Mouse (Mus musculus) spleen, adult 12 weeks (tissue): ENCODE measurements around the gene Unc13a.
"Not testable (repeated sequence)": the region's sequence is repeated elsewhere in the genome, so short reads cannot be mapped to it uniquely, and the experiment has no call there.

Experiments
- DNase-seq: peaks from one replicate; pipeline ENCODE4 v3.0.0; 2022; ENCODE audit warnings: low spot score

Unc13a gene

DNA sequence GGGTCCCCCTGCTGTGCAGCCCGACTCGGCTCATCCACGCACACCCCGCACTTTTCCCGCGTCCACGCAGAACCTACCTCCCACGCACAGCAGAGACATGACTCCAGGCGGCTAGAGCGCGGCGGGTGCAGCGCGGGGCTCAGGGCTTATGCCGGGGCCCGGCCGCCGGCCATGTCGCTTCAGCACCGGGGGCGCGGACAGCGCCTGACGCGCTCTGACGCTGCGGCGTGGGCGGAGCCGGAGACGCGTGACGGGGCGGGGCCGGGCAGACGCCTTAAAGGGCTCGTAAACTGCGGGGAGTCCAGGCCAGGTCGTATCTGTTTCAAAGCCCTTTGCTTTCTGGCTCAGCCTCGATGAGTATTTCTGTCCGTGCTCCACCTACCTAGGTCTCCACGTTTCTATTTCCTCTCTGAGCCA lies at the start of gene Unc13a:
Unc13a (minus strand) TSS at position 209 of the 417 bp plus-strand sequence.
- DNase-seq = peak; percentile 84

DNA sequence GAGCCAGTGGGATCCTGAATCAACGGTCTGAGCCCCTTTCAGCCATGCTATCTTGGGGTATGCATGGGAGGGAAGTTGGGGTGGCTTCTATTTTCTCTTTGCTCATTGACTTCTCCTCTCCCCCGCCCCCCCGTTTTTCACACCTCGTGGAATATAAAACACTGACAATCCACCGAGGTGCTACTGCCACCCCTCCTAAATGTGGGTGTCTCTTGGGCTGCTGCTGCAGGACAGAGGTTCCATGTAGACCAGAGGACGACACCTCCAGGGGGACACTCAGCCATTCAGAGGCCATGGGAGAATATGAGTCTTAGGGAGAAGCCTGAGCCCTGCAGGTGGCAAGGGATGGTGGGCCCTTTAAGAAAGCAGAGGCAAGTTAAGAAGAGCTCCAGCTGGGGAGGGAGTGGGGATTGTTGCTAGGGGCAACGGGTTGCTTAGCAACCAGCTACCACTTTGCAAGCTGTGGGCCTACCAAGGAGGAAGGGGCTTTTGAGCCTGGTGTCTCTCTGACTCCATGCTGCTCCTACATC lies 48.4 kb upstream of the Unc13a start:
- DNase-seq = no peak

- DNase-seq = peak; percentile 65
Measured at GRCm38 (mm10) chr8:71719218-71719617, 47.7 kb upstream of the Unc13a start.

- no peak for DNase-seq
Measured at GRCm38 (mm10) chr8:71718252-71718651, 46.7 kb upstream of the Unc13a start.

DNA sequence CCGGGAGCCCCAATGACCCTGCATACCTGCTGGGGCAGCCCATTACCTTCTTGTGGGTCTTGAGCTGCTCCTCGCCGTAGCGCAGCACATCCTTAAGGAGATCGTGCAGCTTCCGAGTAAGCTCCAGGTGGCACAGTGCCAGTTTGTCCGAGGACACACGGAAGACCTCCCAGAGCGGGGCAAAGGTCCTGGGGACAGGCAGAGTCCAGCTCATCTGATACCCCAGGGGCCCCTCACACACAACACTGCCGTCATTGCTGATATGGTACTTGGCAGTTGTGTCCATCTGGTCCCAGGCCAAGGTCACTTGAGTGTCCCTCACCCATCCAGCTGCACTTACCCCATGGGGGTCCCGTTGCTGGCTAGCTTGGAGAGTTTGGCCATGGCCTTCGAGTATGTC lies 45.5 kb upstream of the Unc13a start:
- DNase-seq = no peak

DNA sequence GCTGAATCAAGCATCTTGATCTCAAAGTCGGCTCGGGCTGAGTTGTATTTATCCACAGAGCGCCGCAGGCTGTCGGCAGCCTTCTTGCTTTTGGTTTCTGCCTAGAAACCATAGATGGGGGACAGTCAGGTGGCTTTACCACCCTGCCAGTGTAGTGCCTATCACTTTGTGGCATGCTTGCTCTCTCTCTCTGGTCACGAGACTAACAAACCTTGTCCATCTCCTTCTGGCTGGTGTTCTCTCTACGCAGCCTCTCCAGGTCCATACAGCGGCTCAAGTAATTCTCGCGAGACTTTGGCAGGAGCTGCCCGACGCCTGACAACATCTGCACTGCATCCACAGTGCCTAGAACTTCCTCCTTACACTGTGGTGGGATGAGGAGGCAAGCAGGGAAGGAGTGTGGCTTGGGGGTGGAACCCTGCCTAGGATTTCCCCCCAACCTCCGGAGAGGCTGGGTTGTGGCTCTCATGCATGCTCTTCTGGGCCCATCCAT lies 45.0 kb upstream of the Unc13a start:
- DNase-seq = no peak

- no peak for DNase-seq
Measured at GRCm38 (mm10) chr8:71715531-71715930, 44.0 kb upstream of the Unc13a start.

GRCm38 (mm10) chr8:71711574-71711973 lies 40.0 kb upstream of the Unc13a start:
- DNase-seq = no peak

DNA sequence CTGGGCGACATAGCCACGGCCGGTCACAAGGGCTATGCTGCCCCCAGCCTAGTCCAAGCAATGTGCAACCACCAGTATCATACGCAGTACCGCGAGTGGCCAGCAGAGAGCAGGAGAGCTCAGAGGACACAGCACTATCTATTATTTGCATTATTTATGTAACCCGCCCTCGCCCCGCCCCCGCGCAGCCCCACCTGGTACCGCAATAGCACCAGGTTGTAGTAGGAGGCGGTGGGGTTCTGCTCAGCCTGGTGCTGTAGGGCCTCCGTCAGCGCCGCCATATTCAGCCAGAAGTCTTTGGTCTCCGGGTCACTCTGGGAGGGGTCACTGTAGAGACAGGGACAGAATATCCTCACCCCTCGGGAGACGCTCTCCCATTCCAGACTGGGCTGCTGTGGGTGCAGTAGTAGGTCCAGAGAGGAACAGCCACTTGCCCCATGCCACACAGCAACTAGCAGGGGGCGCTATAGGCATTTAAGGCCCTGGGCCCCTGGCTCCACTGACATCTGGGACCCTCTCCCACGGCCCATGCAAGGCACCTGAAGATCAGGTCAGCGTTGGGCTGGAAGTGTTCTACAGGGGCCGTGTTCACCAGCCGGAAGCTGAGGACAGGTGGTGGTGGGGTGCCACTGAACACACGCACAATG lies 38.4 kb upstream of the Unc13a start:
- peak; percentile 72 for DNase-seq

- DNase-seq = no peak
Measured at GRCm38 (mm10) chr8:71709134-71709799, 37.7 kb upstream of the Unc13a start.

- peak; percentile 65 for DNase-seq
Measured at GRCm38 (mm10) chr8:71707874-71708273, 36.3 kb upstream of the Unc13a start.

DNA sequence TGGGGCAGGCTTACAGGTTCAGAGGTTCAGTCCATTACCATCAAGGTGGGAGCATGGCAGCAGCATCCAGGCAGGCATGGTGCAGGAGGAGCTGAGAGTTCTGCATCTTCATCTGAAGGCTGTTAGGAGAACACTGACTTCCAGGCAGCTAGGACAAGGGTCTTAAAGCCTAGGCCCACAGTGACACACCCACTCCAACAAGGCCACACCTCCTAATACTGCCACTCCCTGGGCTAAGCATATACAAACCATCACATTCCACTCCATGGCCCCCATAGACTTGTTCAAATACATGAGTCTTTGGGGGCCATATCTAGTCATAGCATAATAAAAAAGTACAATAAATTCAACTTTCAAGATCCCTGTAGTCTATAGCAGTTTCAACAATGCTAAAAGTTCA lies 31.8 kb upstream of the Unc13a start:
- not testable (repeated sequence) for DNase-seq

DNA sequence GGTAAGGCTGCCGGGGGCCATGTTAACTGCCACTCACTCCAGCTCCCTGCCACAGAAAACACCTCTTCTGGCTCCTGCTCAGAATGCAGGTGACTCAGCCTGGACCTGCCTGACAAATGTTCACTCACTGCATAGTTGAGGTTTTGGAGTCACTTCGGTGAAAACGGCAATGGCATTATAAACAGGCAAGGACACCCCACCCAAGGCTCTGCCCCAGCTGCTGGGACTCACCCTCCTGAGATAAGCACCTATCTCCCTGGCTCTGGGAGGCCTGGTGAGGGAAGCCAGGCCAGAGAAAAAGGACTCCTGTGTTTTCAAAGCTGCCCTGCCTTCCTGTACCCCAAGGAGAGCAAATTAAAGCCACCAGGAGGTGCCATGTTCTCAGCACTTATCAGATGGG lies 31.4 kb upstream of the Unc13a start:
- peak; percentile 56 for DNase-seq

DNA sequence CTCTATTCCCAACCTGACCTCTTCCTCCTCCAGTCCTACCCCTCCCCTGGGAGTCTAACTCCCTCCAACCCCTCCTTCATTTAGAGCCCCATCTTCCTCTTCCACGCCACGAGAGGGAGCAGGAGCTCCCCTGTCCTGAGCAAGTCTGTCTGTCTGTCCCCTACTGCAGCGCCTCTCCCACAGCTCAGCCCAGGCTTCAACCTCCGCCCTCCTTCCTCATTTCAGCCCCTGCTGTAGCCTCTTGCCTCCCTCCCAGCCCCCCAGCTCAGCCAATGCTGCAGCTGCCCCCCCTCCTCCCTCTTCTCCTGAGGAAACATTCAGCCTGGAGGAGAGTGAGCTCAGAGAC lies 30.5 kb upstream of the Unc13a start:
- no peak for DNase-seq

DNA sequence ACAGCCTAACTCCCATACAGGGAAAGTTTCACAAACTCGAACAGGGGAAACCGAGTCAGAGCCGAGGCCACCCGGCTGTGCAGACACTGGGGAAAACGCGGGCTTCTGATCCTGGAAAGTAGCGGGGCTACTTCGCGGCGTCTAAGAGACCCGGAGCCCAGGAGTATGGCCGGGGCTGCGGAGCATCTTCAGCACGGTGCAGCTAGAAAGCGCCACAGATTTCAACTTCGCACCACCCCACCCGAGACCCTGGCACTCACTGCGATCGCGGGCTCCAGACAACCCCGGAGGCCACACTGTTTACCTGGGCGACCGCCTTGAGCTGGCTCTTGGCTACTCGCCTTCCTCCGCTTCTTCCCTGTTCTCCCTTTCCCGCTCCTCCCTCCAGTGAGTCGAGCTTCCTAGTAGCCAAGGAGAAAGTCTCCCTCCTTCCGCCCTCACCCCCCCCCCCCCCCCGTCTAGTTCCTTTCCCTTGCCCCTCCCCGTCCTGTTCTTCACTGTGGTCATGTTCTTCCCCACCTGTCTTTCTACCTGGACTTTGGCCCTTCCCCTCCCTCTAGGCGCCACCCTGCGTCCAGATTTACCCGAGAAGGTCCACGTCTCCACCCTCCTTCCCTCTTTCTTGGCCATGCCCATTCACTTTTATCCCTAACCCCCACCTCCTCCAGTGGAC lies 30.0 kb upstream of the Unc13a start, which contains the start of gene B3gnt3:
B3gnt3 (minus strand) TSS at position 376 of the 673 bp plus-strand sequence.
- no peak for DNase-seq

DNA sequence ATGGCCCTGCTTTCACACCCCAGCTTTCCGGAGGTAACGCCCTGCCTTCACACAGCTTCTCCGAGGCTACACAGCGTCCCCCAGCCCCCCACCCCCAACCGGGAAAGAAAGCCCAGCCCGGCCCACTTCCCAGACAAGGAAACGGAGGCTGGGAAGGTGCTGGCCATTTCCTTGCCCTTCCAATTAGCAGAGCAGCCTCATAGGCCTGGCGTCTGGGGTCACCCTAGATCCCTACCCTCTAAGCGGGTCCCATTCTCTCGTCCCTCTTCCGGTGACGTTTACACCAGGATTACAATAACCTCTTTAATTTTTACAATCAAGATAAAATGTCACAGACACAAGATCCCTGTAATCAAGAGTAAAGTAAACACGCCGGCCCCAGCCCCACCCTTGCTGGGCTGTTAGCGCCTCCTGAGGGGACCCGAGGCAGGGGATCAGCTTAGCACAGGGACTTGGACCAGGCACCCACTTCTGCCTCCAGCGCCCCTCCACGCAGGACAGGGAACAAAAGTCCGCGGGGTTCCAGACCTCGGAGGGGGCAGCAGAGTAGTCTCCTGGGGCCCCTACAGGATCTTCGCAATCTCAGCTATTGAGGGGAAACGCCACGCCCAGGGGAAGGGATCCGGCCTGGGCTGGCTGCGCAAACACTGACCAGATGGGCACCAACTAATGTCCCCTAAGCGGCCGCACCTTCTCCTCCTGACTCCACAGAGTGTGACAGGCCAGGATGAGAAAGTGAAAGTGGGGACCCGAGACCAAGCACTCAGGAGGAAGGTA lies 29.1 kb upstream of the Unc13a start:
- no peak for DNase-seq

- not testable (repeated sequence) for DNase-seq
Measured at GRCm38 (mm10) chr8:71695456-71695855, 23.9 kb upstream of the Unc13a start.

GRCm38 (mm10) chr8:71693166-71694041 lies 21.8 kb upstream of the Unc13a start:
- no peak for DNase-seq

DNA sequence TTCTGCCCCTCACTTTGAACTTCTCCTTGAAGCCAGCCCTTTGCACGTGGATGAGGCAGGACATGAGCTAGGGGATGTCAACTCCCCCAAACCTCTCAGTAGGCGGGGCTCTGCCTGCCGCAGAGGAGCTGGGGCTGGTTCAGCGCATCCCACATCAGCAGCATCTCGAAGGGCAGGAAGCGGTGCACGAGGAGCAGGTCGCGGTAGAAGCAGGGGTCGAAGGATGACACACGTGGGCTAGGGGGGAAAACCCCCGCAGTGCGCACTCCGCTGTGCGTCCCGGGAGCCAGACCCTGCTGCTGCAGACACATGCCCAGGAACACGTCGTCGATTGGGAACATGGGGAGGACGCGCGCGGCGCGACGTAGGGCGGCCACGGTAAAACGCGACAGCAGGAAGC lies 21.0 kb upstream of the Unc13a start:
- DNase-seq = no peak

GRCm38 (mm10) chr8:71689028-71689427 lies 17.5 kb upstream of the Unc13a start, which contains the start of gene Insl3:
TSS of gene Insl3 (plus strand) at chr8:71689214.
- DNase-seq = no peak

GRCm38 (mm10) chr8:71687616-71688015 lies 16.1 kb upstream of the Unc13a start:
- no peak for DNase-seq
